Mouse (Mus musculus) layer of hippocampus, adult 11-12 months (tissue): ENCODE data around the gene Mmrn1.
"Not testable (repeated sequence)": the region's sequence is repeated elsewhere in the genome, so short reads cannot be mapped to it uniquely, and the experiment has no call there.

Source experiments
- DNase-seq: peaks from one replicate; pipeline ENCODE4 v3.0.0; 2022; ENCODE audit warnings: low spot score

Gene Mmrn1

GRCm38 (mm10) chr6:60924676-60925075, at the start of gene Mmrn1:
Mmrn1 (plus strand) TSS chr6:60924976.
- DNase-seq, result not testable (repeated sequence)

GRCm38 (mm10) chr6:60880362-60880761, 44.4 kb upstream of the Mmrn1 start:
- DNase-seq, result no peak

- no peak for DNase-seq
Observed at GRCm38 (mm10) chr6:60881534-60881933, 43.2 kb upstream of the Mmrn1 start.

- DNase-seq, result no peak
Observed at GRCm38 (mm10) chr6:60907272-60907671, 17.5 kb upstream of the Mmrn1 start.

GRCm38 (mm10) chr6:60931364-60931763, 6.6 kb downstream of the Mmrn1 start:
- peak; percentile 23 for DNase-seq

GRCm38 (mm10) chr6:60934835-60935234, 10.1 kb downstream of the Mmrn1 start:
- DNase-seq, result no peak

- no peak for DNase-seq
Observed at GRCm38 (mm10) chr6:60935448-60936130, 10.8 kb downstream of the Mmrn1 start.

- no peak for DNase-seq
Observed at GRCm38 (mm10) chr6:60944178-60944577, 19.4 kb downstream of the Mmrn1 start.

GRCm38 (mm10) chr6:60944621-60945020, 19.8 kb downstream of the Mmrn1 start:
- DNase-seq, result no peak

GRCm38 (mm10) chr6:60950415-60950814, 25.6 kb downstream of the Mmrn1 start:
- DNase-seq, result peak; percentile 17

GRCm38 (mm10) chr6:60961285-60961684, 36.5 kb downstream of the Mmrn1 start:
- DNase-seq, result no peak

- DNase-seq, result no peak
Observed at GRCm38 (mm10) chr6:60961838-60962237, 37.1 kb downstream of the Mmrn1 start.

GRCm38 (mm10) chr6:60962668-60963067, 37.9 kb downstream of the Mmrn1 start:
- no peak for DNase-seq

GRCm38 (mm10) chr6:60963726-60964125, 39.0 kb downstream of the Mmrn1 start:
- no peak for DNase-seq

- DNase-seq, result no peak
Observed at GRCm38 (mm10) chr6:60966931-60967330, 42.2 kb downstream of the Mmrn1 start.

GRCm38 (mm10) chr6:60969407-60969806, 44.6 kb downstream of the Mmrn1 start:
- DNase-seq, result no peak

- no peak for DNase-seq
Observed at GRCm38 (mm10) chr6:60970811-60971210, 46.0 kb downstream of the Mmrn1 start.

- no peak for DNase-seq
Observed at GRCm38 (mm10) chr6:60978610-60979009, 53.8 kb downstream of the Mmrn1 start.

GRCm38 (mm10) chr6:60979039-60979438, 54.3 kb downstream of the Mmrn1 start:
- no peak for DNase-seq

- DNase-seq, result no peak
Observed at GRCm38 (mm10) chr6:60984360-60984759, 59.6 kb downstream of the Mmrn1 start.

GRCm38 (mm10) chr6:60985919-60986318, 61.1 kb downstream of the Mmrn1 start:
- DNase-seq, result no peak

- no peak for DNase-seq
Observed at GRCm38 (mm10) chr6:60986914-60987313, 62.1 kb downstream of the Mmrn1 start.

GRCm38 (mm10) chr6:60987804-60988203, 63.0 kb downstream of the Mmrn1 start:
- DNase-seq, result no peak

- DNase-seq, result no peak
Observed at GRCm38 (mm10) chr6:60992366-60992765, 67.6 kb downstream of the Mmrn1 start.
